Mouse (Mus musculus): ENCODE data around the gene Aim2.
"Not testable (repeated sequence)": the region's sequence is repeated elsewhere in the genome, so short reads cannot be mapped to it uniquely, and the experiment has no call there.

- not testable (repeated sequence) for TF ChIP-seq CTCF (IDR thresholded peaks at IDR 0.05; ENCODE audit: extremely low read depth, insufficient read depth, insufficient read length, insufficient replicate concordance); POLR2A (IDR thresholded peaks at IDR 0.05; ENCODE audit: low read depth, low read length)
These were observed 47.9 kb upstream of the Aim2 start for GRCm38 (mm10) chr1:173302795-173303194.

All from spleen, adult 2 months (tissue).